Mouse (Mus musculus) left cerebral cortex, postnatal 14 days (tissue): Measurements from ENCODE around the gene Agmat. TPM values are rescaled to one million over a fixed set of nuclear protein-coding genes. Genes with fewer than 3 reads are reported as not detected.

Source experiments
- DNase-seq, 2 experiments: peaks; one replicate each; pipeline ENCODE4 v3.0.0; 2021 to 2022; ENCODE audit warnings: low spot score in 2 of 2, mixed read lengths in 1 of 2
- intact Hi-C: fragments of 180-260 bp; cut with DNase I; formaldehyde crosslinking; loops from one replicate; pipeline ENCODE4 v1.15.1; 2025
- long read RNA-seq, 2 experiments: library from polyadenylated mRNA; stranded (forward); transcript quantifications; one replicate each; pipeline ENCODE4 v2.0.0; 2021
- total RNA-seq, 2 experiments: library from RNA; stranded (reverse); gene quantifications; 2 replicates each; pipeline ENCODE4 v1.2.3; 2021

The Agmat gene
- under 1 TPM in 1 of 2 experiments, not detected in 1; 0.40 TPM for total RNA-seq
- long read RNA-seq, experiment 1, partial matches to known transcripts: 0 of 1 reads
- long read RNA-seq, experiment 1, other reads (novel, unspliced or antisense): 1 of 1 reads
- long read RNA-seq, experiment 2, partial matches to known transcripts: 1 of 2 reads
- long read RNA-seq, experiment 2, other reads (novel, unspliced or antisense): 1 of 2 reads

DNA sequence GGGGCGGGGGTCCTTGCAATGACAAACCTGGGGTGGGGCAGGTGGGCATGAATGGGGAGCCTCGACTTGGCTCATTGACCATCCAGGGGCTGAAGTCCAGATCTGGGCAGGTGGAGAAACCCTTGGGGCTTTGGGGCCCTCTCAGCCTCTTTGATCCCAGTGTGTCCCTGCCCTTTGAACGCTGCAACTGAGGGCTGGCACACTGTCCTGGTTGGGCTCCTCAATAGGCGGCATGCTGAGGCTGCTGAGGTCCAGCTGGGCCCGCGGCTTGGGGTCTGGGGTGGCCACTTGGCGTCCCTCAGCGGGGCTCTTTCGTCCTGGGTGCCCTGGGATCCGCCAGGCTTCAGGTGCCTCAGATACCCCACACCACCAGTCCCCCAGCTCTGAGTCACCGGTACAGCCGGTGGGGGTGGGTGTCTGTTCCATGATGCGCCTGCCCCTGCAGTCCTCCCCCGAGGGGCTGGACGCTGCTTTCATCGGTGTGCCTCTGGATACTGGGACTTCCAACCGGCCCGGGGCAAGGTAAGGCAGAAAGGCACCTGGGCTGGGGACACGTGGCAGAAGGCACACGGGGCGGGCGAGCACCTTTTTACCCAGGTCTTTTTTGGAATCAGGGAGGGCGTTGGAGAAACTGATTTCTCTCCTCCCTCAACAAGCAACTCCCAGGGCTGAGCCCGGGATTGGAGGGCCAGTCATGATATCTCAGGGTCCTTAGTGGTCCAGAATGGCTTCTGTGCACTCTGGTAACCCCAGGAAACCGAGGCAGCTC lies at the start of gene Agmat:
Agmat (plus strand) TSS at position 95 of the 769 bp plus-strand sequence.
- no peak for DNase-seq
- intact Hi-C loops: no loop called here

DNA sequence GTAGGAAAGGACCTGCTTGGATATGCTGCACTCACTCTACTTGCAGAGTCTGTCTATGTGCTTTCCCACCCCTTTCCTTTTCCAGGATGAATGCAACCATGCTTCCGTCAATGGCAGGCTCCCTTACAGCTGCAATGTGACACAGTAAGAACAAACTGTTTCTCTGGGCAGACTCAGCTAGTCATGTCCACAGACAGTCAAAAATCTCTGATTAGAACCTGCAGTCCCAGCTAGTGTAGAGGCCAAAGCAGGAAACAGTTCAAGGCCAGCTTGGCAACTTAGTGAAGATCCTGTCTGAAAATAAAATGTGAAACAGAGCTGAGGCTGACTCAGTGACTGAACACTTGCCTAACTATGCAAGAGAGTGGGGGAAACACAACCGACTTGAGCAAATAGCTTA lies 41.8 kb upstream of the Agmat start:
- intact Hi-C loops: no loop called here
- DNase-seq: no peak

DNA sequence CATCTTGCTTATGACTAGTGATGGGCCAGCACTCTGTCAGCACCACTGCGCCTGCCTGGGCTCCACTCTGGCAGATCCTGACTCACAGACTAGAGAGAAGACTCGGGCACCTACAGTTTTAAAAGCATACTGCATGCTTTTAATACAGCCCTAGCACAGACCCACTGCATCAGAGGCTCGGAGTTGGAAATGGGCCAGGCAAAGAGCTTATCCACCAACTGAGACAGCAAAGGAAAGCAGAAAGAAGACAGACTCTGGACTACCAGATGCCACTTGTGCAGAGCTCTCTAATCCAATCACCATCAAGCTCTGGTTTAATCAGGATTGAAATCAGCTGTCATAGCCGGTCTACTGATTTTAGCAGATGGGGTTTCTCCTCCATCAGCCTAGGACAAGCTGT lies 41.1 kb upstream of the Agmat start:
- intact Hi-C loops: no loop called here
- peak; percentile 72 to 81 for DNase-seq

DNA sequence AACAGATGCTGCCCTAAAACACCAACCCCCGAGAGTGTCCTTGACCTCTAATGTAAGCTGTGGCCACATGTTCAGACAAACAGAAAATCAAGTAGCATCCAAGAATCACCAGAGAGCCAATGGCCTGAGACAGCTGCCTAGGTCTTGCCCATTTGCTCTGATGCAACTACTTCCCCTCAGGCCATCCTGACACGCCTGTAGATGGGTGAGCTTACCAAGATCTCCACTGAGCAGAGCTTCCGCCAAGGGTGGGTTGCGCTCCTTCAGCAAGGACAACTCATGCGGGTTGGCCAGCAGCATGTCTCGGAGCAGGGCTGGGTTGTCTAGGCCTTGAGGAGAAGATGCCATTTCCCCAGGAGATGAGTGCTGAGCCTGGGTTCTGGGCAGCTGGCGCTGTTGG lies 38.5 kb upstream of the Agmat start:
- intact Hi-C loops: no loop called here
- DNase-seq: no peak

DNA sequence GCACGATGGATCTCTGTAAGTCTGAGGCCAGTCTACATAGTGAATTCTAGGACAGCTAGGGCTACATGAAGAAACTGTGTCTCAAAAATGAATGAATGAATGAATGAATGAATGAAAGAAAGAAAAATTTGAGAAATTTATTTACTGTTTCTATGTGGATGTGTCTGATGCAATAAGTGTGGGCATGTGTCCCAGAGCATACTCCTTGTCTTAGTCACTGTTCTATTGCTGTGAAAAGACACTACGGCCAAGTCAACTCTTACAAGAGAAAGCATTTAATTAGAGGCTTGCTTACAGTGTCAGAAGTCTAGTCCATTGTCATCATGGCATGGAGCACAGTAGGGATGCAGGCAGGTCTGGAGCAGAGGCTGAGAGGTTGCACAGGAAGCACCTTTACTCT lies 37.5 kb upstream of the Agmat start:
- intact Hi-C loops: no loop called here
- DNase-seq: no peak

GRCm38 (mm10) chr4:141711250-141711649 lies 35.2 kb upstream of the Agmat start:
- peak in 1 of 2 experiments; percentile 40 for DNase-seq
- intact Hi-C loops: no loop called here

DNA sequence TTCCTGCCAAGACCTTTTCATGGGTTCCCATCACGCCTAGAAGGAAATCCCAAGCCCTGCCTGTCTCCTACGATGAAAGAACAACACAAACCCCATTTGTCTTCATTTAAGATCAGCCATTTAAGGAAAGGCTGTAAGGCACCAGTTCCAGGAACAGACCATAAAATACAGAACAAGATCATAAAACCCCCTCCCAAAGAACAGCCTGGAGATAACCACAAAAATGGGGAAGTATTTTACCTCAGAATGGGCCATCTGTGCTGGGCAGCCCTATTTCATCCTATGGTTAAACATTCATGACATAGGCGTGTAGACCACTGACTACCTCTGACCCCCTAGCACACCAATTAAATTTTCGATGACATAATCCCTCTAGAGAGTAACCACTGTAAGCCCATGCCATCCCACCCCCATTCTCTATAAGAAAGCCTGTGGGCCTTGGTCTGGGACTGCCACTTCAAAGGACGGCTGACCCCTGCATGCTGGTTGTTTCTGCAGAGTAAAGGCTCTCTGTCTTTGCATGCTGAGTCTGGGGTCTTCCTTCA lies 32.8 kb upstream of the Agmat start:
- no peak for DNase-seq
- intact Hi-C loops: no loop called here

DNA sequence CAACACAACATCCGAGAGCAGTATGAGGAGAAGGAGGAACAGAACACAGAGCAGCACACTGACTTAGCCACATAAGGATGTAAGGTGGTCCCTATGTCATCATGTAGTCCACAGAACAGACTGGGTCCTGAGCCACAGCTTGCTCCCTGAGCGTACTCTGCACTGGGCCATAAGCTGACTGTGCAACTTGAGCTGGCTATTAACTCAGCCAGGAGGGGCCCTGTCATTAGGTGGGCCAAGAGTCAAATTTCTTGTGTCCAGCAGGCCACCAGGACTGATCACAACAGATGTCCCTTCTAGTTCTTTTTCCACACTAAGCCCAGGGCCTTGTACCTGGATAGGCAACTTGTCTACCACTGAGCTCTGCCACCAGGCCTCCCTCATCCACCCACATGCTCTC lies 31.4 kb upstream of the Agmat start:
- DNase-seq: no peak
- intact Hi-C loops: no loop called here

GRCm38 (mm10) chr4:141717633-141718032 lies 28.8 kb upstream of the Agmat start:
- intact Hi-C loops: no loop called here
- DNase-seq: no peak

DNA sequence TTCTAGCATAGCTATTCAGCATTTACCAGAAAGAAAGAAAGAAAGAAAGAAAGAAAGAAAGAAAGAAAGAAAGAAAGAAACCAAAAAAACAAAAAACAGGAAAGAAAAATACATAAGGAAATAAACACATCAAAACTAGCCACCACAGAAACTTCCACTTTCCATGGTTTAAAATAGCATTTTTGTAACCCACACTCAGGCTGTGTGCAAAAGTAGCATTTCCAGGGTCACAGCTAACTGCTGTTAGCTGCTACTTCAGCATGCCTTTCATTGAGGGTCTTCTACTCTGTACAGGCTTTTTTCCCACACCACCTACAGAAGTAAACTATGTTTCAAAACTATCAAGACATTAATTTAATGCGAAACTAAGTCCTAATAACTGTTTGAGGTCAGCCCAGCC lies 27.2 kb upstream of the Agmat start:
- DNase-seq: no peak
- intact Hi-C loops: no loop called here

DNA sequence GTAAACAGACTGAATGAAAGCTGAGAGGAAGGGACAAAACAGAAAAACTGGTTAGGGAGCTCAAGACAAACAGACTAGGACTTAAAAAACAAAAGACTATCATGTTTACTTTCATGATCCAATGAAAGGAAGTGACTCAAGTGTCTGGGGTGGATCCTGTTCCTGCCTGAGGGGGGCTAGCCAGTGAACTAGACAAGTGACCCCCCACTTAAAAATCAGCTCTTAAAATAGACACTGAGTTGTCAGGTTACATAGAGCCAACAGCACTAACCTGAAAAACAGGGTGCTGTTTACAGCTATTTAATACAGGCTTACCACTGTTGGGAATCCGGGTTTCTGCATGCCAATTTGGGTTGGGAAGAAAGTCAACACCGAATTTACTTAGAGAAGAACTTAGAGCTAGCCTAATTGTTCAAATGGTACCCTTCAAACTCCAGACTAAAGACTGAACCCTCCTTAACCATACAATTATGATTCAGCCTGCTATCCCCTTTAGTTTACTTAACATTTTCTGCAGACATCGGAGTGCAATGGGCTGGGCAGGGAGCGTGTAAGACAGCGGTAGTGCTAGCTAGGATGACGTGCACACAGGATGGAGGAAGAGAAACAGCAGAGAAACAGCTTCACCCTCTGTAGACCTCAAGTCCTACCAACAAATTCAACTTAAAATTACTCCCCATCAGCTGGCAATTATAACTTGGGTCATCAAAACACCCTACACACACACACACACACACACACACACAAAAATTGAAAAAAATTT lies 25.5 kb upstream of the Agmat start:
- no peak for DNase-seq
- intact Hi-C loops: loop anchor here (5.0 kb wide), 1 partner anchor 46 kb away; no protein-coding TSS in a partner anchor

DNA sequence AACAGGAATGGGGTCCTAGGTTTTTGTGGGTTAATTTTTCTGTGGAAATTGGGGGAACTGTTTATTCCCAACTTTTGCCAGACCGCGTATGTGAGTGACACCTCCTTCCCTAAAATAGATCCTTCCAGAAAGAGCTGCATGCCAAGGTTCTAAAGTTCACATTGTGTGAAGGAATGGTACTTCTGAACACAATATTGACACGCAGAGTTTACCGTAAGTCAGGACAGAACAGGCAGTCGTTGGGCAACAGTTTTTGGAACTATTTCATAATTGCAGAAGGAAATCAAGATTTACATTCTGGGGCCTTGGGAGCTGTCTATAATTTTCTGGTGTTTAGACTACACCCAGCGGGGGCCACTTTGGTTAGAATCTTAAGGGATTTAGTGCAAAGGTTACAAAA lies 24.5 kb upstream of the Agmat start:
- DNase-seq: no peak
- intact Hi-C loops: loop anchor here (2.0 to 5.0 kb wide), 2 partner anchors 45 to 69 kb away; partner anchors contain the start of gene Dnajc16

DNA sequence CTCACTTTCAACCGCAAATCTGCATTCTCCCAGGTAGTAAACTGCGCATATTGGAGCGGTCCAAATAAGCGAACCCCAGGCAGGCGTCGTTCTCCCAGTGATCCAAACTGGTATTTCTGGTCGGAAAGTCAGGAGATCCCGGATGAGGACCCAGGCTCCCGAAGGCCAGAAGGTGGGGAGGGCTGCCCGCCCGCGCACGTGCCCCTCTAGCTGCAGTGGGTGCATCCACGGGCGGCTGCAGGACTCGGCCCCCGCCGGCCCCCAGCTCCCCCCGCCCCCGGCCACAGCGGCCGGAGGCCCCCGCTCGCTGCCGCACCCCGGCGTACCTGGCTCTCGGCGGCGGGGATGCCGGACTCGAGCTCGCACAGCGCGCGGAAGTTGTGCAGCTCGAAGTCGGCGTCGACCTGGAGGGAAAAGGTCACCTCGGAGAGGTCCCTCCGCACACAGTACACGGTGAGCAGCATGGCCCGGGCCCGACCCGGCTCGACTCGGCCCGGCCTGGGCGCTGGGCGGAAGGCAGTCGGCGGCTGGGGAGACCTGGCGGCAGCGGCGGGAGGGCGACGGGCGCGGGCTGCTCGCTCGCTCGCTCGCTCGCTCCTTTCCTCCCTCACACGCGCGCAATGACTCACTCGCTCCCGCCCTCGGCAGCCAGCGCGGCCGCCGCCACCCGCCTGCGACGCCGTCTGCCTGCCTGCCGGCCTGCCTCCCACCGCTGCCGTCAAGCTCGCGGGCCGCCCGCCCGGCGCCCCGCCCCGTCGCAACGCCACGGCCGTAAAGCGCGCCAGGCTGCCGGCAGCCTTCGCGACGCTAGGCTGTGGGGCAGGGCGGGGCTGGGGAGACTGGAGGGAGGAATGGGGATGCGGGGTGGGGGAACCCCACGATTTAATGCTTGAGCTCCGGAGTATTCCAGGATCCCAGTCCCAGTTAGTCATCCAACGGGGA lies 23.5 kb upstream of the Agmat start, which contains the start of gene Ddi2:
Ddi2 (minus strand) TSS at position 689 of the 942 bp plus-strand sequence.
- intact Hi-C loops: loop anchor here (2.0 to 5.0 kb wide), 2 partner anchors 44 to 68 kb away; partner anchors contain the start of gene Dnajc16
- peak; percentile 92 to 94 for DNase-seq

GRCm38 (mm10) chr4:141723673-141724068 lies 22.8 kb upstream of the Agmat start:
- intact Hi-C loops: loop anchor here (2.0 to 5.0 kb wide), 2 partner anchors 44 to 67 kb away; partner anchors contain the start of gene Dnajc16
- peak in 1 of 2 experiments; percentile 22 for DNase-seq

- intact Hi-C loops: loop anchor here (5.0 kb wide), 1 partner anchor 43 kb away; no protein-coding TSS in a partner anchor
- no peak for DNase-seq
Observed at GRCm38 (mm10) chr4:141724594-141724993, 21.9 kb upstream of the Agmat start.

GRCm38 (mm10) chr4:141725277-141725676 lies 21.2 kb upstream of the Agmat start:
- intact Hi-C loops: no loop called here
- DNase-seq: no peak

GRCm38 (mm10) chr4:141725738-141726137 lies 20.7 kb upstream of the Agmat start:
- DNase-seq: no peak
- intact Hi-C loops: no loop called here

GRCm38 (mm10) chr4:141729266-141729665 lies 17.2 kb upstream of the Agmat start:
- no peak for DNase-seq
- intact Hi-C loops: no loop called here

DNA sequence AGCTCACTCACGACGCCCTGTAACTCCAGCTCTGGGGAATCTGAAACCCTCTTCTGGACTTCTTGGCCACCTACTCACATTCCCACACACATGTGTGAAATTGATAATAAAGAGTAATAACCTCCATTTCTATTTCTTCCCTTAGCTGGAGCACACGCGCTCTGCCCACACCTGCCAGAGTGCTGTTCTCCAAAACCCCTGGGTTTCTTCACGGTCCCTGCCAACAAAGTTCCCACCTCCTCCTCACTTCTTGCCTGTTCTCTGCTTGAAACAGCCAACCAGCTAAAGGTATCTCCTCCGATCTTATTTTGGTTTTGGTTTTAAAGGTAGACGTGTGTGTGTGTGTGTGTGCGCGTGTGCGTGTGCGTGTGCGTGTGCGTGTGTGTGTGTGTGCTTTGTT lies 16.1 kb upstream of the Agmat start:
- DNase-seq: no peak

More for the DNA sequence above, 16.1 kb upstream of the Agmat start:
- intact Hi-C loops: no loop called here
